Mouse (Mus musculus) kidney, adult 8-10 months (tissue): Measurements from ENCODE around the gene Sympk.
A peak's percentile ranks its signal among the peaks of the same experiment; 100 is the strongest.

Source experiments
- DNase-seq, 2 experiments: peaks; one replicate each; pipeline ENCODE4 v3.0.0; 2022

Sympk gene

DNA sequence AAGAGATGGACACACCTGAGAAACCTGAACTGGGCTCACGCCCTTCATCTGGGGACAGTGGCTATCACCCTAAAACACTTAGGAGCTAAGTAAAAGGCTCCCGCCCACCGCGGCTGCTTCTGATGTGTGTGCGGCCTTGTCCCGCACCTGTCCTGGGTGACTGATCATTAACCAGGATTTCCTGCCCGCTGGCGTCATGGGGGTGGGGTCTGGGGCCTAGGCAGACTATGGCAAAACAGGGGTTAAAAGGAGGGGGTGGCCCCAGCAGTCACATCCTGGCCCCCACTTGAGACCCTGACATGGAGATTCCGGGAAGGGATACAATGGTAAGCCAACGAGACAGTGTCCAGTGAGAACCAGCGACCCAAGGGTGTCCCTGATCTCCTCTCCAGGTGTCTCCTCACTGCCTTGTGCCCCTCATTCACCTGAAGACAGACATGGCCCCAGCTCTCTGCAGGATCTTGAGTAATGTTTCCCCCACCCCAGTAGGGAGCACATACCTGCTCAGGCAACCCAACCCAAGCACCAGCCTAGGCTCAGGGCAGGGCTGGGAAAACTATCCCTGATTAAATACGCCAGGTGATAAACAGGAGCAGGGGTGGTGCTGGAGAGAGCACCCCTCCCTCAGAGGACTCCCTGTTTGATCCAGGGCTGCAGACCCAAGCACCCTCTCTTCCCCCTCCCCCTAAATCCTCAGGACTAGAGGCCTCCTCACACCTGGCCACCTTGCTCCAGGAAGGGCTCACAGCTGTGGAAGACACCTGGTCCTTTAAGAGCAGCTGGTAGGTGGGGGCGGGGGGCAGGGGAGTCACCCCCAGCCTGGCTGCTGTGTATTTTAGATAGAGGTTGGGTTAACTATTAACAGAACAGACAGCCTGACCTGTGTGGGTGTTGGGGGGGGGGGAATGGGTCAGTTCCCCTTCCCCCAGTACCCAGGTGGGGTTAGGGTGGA is 16.9 kb upstream of the Sympk start:
- DNase-seq = peak in 1 of 2 experiments; percentile 30

DNA sequence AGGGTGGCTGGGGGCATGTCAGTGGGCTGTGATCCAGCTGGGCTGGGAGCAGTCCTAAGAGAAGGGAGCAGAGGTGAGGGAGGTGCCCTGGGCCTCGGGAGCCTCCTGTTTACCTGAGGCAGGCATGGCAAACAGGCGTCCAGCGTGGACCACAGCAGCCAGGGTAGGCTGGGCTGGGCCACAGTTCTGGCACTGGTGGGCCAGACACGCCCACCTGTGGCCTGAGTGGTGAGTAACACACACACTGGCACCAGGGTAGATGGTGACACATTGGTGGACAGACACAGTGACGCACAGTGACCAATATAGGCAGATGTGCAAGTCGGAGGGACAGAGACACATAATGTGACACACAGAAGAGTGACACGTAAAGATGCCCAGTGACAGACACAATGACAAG is 13.6 kb upstream of the Sympk start:
- no peak for DNase-seq

DNA sequence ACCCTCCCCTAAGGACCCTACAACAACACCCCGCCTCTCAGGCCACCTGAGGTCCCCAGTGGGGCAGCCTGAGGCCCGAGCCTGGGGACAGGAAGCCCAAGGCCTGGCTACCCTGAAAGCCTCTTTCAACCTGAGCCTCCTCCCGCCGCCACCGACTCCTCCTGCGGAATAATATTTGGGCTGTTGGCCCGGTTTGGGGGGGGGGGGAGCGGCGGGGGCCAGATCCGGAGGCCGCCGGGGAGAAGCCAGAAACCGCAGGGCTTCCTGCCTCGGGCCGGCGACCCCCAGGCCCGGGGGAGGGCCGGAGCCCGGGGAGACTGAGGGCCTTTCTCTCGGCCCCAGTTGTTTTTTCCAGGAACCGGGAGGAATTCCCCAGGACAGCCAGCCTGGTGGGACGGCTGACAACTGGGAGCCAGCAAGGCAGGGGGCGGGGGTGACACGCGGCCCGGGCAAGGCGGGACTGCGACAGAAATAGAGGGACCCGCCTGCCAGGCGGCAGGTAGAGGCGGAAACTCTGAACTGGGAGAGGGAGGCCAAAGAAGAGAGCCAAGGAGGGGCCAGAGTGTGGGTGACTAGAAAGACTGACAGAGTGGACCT is 12.1 kb upstream of the Sympk start:
- DNase-seq = no peak

DNA sequence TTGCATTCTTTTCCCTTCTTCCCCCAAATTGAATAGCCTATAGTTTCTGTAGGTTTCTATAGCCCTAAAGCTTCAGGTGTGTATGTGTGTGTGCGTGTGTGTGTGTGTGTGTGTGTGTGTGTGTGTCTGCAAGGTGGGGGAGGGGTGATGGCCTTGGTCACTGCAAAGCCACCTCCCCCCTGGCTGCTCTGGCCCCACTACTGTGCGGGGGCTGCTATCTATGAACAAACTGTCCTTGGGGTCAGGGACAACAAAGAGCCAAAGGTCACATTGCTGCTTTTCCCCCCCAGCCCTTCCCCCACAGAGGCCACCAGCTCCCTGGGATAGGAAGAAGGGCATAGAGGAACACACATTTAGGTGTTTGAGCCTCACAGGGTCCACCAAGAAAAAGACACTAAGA is 11.3 kb upstream of the Sympk start:
- no peak for DNase-seq

DNA sequence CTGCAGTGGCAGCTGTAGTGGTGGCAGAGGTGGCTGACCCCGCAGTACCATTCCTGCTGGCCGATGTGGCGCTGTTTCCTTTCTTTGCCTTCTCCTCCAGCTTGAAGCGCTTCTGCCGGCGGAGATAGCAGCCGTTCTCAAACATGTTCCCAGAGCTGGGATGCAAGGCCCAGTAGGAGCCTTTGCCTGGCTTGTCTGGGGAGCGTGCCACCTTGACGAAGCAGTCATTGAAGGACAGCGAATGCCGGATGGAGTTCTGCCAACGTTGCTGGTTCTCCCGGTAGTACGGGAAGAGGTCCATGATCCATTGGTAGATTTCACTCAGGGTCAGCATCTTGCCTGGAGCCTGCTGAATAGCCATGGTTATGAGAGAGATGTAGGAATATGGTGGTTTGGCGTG is 9.7 kb upstream of the Sympk start:
- no peak for DNase-seq

DNA sequence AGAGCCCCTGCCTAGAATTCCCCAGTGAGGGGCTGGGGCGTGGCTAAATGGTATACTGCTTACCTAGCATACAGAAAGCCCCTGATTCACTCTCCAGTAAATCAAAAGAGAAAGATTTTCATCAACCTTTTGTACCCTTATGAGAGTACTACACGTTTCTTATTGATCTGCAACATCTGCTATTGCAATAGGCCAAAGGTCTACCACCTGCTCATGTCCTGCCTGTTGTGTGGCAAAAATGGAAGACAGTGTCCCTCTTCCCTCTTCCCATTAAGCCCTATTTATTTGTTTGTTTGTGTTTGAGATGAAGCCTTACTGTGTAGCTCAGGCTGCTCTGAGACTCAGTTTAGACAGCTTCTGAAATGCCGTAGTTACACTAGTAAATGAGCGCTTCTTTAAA is 8.1 kb upstream of the Sympk start:
- no peak for DNase-seq

DNA sequence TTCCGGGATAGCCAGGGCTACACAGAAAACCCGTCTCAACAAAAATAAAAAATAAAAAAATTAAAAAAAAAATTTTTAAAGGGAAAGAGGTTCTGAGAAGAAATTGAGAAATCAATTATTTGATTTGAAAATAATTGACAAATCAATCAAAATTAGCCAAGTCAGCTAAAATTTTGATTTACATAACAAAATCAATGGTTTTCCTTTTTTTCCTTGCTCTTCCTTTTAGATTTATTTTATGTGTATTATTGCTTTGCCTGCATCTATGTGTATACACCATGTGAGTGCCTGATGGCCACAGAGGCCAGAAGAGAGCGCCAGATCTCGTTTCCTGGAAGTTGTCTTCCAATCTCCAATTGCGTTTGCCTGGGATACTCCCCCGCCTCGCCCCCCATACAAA is 6.3 kb upstream of the Sympk start:
- no peak for DNase-seq

DNA sequence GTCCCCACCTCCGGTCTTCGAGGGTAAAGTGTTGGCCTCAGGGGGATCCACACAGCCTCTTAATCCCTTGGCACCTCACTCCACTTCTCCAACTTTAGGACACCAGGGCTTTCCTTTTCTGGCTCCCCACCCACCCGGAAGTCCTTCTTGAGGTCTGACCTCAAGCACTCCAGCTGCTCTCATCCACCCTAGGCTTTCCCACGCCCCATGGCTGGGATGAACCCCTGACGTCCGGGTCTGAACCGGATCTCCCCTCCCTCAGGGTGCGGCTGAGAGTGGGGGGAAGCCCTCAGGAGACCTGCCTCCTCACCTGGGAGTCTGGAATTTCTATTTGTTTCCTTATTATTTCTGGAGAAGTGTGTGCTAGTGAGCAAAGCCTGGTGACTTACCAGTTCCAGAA is 3.1 kb upstream of the Sympk start:
- no peak for DNase-seq

DNA sequence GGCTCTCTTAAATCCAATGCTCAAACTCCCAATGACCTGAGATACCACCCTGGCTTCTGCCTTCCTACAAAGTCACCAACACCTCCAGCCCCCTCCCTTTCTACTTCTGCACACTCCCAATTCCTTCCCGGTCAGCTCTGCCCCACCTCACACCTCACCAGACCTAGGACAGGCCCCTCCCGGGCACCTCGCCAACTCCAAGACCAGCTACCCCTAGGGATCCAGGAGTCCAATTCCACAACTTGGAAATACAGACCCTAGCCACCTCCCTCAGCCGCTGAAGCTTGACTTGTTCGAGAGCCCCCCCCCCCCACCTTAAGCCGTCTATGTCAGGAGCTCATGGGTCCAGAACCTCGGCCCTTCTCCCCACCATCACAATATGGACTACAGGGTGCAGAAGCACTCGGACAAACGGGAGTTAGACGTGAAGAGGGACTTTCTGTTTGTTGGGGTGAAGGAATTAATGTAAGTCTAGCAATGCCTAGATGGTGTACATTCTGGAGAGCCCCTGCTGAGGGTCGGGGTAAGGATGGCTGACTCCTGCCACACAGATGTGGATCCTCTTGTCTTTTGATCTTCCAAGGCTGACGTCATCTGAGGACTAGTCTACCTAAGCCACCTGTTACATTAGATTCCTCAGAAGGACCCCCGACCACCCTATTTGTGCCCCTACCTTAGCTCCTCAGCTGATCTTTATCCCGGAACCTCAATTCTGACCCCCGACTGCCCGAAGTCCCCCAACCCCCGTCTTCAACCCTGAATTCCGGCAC is 1.8 kb upstream of the Sympk start:
- DNase-seq = no peak

DNA sequence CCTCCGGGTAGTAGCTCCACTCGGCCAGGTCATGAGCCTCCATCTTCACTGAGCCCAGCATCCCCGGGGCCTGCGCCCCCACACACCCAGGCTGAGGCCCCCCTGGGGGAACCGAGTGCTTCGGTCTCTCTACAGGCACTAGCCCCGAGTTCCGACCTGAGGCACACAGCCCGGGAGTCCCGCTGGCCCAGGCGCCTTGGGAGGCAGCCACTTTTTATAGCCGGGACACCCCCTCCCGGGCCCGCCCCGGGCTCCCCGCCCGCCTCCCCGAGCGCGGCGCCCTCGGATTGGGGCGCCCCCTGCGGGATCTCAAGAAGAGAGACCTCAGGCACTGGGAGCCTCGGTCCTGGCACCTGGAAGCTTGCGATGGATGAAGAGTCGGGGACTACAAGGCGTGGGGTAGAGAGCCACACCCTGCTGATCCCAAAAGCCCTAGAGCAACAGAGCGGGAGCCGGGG is 791 bp upstream of the Sympk start, which contains the start of gene Foxa3:
Gene Foxa3, minus strand, starts transcription at position 182 of the 458 bp plus-strand sequence.
- DNase-seq = peak; percentile 32 to 41

DNA sequence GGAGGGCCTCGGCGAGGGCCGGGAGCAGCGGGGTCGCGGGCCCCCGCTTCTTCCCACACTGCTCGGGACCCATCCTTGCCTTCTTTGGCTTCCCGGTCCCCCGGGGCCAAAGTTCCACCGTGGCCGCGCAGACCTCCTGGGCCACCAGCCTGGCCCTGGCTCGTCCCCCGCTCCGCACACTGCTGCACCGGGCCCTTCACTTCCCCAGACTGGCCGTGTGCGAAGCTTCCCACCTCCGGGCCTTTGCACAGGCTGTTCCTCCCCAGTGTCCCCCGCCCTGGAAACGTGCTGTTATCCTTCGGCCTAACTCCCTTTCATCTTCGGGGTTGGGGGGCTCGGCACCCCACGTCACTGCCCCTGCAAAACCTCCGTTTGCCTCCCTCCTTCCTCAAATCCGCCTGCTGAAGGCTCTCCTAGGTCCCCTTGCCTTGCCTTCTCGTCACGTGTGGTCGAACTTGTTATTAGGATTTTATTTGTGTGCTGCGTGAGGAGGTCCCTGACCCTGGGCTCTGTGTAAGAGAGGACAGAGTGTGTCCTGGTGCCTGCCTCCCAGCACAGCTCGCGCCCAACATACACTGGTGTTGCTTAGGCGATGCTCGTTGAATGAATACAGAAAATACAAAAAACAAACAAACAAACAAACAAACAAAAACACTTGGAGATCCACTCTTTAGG is 541 bp downstream of the Sympk start:
- peak; percentile 36 to 43 for DNase-seq

DNA sequence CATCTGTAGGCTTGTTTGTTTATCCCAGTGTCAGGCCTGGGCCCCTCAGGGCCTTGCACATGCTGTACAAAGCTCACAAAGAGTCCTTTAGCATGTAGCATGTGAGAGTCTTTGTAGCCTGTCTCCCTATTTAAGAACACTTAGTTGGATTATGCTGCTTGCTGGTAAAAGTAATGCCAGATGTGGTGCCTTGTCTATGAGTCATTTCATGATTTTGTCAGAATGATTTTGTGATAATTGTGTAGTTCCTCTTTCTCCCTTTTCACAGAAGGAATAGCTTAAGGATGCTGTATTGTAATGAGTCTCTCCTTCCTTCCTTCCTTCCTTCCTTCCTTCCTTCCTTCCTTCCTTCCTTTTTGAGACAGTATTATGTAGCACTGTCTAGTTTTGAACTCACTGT is 3.9 kb downstream of the Sympk start:
- no peak for DNase-seq

DNA sequence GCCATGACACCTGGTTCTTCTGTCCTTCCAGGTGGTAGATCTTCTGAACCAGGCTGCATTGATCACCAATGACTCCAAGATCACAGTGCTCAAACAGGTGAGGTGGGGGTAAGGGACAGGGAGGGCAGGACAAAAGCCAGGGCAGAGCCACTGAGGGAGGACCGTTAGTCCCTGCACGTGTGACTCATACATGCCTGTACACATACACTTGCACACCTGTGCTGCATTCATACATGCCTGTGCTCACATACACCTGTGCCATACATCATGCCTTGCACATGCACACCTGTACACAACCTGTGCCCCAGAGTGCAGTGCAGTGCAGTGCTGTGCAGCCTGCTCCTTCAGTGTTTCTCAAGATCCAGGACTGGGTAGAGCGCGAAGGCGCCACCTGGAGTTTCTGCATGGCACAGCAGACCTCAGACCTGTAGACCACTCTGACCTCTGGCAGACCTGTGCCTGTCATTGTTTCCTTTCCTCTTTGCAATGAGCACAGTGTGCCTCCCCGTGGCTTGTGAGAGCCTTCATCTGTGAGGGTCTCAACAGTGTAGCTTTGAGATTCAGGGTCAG is 5.0 kb downstream of the Sympk start:
- DNase-seq = peak in 1 of 2 experiments; percentile 61

DNA sequence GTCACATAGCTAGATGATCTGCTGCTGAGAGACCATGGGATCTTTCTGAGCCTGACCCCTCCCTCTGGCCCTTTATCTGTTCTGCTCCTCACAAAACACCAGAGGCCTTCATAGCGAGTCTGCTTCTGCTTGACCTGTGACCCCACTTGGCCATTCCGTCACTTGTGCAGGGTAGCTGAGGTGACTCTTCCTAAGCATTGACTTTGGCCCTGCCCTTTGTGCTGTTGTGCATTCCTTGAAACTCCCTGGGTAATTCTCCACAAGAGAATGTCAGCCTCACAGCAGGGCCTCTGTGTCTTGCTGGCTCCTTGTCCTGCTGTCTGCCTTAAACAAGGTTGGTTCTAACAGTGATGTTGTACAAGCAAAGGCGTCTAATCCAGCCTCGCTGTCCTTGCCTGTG is 7.5 kb downstream of the Sympk start:
- no peak for DNase-seq

DNA sequence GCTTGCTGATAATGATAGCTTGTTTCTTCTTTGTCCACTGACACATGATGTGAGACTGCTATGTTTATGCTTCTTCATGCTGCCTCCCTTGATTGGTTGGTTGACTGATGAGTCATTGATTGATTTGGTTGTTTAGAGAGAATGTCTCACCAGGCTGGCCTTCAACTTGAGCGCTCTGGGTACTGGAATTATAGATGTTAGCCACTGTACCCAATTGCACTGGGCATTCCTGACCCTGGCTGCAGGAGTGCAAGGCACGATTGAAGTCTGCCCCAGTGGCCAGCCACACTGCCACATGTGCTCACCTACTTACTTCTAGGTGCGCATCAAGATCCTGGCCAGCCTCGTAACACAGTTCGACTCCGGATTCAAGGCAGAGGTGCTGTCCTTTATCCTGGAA is 20.4 kb downstream of the Sympk start:
- no peak for DNase-seq

DNA sequence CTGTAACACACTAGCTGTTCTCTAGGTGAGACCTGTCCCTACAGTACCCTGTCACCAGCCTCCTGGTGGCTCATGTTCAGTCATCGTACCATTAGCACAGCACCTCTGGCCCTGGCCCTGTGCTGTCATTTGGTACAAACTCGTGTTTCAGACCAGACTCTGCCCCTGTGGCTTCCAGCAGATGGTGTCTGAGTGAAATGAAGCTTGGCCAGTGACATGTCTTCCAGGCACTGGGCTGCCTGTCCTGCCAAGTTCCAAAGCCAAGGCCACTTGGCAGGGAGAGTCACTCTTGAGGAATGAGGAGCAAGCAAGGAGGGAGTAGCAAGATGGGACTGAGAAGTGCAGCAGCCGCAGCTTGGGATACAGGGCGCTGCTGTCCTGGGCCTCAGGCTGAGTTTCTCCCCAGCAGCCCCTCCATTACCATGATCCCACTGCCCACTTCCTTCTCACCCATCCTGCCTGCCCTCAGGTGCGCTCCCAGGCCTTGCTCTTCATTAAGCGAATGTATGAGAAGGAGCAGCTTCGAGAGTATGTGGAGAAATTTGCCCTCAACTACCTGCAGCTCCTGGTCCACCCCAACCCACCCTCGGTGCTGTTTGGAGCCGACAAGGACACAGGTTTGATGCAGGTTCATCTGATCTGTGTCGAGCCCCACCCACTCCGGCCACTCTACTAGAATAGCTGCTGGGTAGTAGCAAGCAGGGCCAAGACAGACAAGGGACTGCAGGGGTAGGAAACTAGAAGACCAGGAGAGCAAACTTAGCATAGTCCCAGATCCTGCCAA is 22.3 kb downstream of the Sympk start:
- no peak for DNase-seq

DNA sequence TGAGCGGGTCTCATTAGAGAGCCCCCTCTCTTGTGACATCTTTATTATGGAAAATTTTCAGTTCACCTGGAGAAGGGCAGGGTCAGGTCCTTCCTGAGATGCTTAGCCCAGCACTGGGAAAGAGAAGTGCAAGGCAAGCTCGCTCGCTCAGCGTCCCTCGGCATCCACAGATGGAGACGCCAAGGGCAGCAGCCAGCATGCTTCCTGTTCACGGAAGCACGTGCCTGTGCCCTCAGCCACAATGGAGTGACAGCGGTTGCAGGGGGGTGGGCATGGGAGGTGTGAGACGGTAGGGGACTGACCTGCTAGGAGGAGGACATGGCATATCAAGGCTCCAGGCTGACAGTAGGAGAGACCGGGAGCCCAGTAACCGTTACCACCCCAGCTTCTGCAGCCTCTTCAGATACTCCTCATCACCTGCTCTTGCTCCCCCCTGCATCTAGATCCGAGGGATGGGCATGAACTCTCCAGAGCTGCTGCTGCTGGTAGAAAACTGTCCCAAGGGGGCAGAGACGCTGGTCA is 23.9 kb downstream of the Sympk start:
- no peak for DNase-seq

DNA sequence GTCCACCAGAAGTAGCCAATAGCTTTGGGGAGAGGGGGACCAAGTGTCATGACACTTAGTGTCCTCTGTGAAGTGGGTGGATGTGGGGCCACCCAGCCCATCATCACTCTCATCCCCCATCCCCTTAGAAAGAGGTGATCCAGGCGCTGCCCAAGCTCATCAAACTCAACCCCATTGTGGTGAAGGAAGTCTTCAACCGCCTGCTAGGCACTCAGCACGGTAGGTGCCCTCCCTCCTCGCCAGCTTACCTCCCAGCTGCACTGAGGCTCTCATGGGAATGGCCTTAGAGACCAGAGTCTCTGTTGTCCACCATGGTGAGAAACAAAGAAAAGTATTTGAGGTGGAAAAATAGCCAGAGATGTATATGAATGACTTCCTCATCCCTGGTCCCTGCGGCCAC is 25.1 kb downstream of the Sympk start:
- DNase-seq = no peak

DNA sequence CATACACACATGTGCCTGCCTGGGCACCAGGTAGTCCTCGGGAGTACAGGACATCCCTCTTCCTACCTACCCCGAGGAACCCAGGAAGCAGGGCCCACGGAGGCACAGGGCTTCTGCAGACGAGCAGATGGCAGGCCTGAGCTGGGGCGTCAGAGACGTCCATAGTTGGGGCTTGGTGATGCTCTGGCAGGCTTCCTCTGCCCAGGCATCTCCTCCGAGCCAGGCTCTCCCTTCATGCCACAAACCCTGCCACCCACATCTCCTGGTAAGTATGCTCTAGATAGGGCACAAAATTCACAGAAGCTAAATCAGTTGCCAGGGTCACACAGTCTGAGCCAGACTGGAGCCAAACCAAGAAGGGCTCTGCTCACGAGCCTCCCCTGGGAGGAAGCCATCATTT is 26.0 kb downstream of the Sympk start:
- no peak for DNase-seq

DNA sequence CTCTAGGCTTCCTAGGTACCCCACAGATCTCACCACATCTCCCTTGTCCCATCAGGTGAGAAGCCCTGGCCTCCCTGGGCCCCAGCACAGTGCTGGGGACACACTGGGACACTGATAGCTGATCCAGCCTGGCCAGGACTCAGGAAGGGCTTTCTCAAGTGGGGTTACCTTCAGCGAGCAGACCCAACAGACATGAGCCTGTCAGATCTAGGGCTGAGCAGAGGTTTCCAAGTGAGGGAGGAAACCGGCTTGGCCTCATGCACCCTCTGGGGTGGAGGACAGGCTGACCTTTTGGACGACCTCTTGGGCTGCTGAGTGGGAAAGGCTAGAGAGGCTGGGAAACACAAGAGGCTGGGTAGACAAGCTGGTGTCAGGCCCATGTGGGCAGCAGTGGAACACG is 27.0 kb downstream of the Sympk start:
- no peak for DNase-seq

DNA sequence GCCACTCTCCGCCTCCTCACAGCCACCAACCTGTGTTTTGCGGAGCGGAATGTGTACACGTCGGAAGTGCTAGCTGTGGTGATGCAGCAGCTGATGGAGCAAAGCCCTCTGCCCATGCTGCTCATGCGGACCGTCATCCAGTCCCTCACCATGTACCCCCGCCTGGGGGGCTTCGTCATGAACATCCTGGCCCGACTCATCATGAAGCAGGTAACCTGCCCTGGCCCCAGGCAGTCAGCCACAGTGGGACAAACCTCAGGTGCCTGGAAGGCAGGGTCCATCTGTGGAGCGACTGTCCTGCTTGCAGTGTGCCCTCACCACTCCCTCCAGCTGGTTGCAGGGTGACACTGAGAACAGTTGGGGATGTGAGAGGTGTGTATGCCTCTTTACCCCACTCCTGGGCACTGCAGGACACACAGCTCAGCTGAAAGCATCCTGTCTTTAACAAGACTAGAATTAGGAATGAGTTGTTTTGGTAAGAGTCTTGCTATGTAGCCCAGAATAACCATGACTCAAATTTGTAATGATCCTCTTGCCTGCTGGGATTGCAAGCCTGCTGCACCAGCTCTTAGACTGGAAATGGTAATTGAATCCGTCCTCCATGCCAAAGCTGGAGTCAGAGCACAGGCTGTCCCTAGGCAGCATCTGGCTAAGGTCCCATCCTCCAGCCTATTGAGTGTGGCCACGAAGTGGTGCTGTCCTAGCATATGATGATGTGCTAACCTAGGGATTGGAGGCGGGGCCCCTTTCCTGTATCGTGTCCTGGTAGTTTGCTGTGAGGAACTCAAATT is 28.4 kb downstream of the Sympk start:
- no peak for DNase-seq
